Mouse (Mus musculus): ENCODE measurements at regions not wholly inside any gene's neighbourhood (a gene's known extent, or its start where the extent isn't known, plus 50 kb on each side); places are given as distances from the start of the nearest gene placed in this dataset.
"Not testable (repeated sequence)": the region's sequence is repeated elsewhere in the genome, so short reads cannot be mapped to it uniquely, and the experiment has no call there.

DNA sequence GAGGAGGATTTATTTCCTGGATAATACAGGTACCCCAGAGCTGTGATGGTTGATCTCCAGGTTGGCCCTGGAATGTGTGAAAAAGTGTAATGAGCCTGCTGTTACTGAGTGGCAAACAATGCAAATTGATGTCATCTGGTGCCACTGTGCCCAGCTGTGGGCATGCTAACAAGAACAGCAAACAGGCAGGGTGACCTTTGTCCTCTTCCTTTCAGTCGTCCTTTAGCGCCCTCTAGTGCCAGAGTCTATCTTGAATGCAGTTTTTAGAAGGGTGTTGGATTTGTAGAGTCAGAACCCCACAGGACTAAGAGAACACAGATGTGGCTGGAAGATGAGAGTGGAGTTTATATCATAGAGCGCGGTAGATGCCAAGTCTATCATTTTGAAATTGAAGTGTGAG is 164.3 kb downstream of the Sdhaf3 start:
- peak; percentile 12 to 49 for DNase-seq

GRCm38 (mm10) chr6:7133042-7133441 is 177.2 kb downstream of the Sdhaf3 start:
- no peak for DNase-seq

GRCm38 (mm10) chr6:7134062-7134461 is 178.3 kb downstream of the Sdhaf3 start:
- DNase-seq, result no peak

DNA sequence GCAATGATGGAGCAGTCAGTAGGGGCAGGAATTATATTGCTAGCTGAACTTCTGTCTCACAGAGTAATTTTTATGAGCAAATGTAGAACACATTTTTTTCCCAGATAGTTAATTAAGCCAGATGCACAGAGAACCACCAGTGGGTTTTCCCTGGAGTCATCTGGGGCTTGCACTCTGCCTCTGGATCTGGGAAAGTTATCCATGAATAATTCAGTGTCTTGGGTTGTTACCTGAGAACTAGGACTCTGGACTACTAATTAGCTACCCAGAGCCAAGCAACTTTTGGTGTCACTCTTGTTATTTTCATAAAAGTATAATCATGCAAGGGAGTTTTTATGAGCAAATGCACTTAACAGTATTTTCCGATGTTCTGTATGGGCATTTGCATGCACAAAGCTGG is 179.1 kb downstream of the Sdhaf3 start:
- no peak for DNase-seq

DNA sequence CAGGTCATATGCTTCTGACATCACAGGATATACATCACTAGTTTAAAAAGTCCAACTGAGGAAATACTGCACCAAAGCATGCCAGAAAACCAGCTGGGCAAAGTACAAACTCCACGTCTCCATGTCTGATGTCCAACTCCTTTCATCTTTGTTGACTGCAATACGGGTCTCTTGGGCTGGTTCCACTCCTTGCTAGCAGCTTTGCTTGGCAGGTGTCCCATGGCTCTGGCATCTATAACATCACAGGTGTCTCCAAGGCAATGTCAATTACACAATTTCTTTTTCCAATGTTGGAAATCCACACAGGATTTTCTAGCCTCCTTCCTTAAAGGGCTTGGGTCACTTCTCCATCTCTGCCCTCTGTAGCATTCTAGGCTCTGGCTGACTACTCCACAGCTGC is 225.9 kb downstream of the Sdhaf3 start:
- DNase-seq, result peak; percentile 43 to 65

DNA sequence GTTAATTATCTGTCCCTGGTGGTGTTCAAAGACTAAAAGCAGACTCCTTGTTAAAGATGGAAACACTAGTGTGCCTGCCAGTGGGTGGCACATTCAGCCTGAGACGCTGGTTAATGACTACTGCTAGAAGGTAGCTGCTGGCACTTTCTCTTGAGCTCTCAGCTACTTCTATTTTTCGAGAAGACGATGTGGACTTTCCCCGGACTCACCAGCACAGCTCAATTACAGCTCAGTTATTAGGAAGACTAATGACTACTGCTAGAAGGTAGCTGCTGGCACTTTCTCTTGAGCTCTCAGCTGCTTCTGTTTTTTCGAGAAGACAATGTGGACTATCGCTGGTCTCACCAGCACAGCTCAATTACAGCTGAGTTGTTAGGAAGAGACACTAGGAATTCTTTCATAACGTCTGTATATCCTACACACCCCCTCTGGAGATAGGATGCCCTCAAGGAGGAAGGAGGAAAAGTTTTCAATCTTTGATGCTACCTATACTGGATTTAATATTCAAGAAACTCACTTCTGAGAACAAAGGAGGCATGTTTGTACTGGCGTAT is 243.3 kb downstream of the Sdhaf3 start:
- DNase-seq, result no peak

GRCm38 (mm10) chr6:7215880-7216279 is 260.1 kb downstream of the Sdhaf3 start:
- DNase-seq, result peak in 1 of 2 experiments; percentile 2

- no peak for DNase-seq
Measured at GRCm38 (mm10) chr6:7252286-7252685, 296.5 kb downstream of the Sdhaf3 start.

DNA sequence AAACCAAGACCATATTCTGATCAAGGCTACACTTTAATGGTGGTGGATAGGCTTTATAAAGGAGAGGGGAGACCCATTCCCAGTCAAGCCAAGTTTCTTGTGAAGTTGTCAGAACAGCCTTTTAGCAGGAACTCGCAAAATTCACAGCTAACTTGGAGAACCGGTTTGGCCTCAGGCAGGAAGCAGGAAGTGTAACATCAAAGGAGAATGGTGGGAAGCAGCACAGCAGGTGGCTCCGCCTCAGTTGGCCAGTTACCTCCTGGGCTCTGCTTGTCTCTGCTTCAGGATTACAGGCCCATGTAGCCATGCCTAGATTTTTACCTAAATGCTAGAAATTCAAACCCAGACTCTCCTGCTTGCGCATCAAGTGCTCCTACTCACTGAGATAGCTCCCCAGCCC is 277.2 kb upstream of the Tac1 start:
- no peak for DNase-seq

- no peak for DNase-seq
Measured at GRCm38 (mm10) chr6:7306956-7307355, 247.7 kb upstream of the Tac1 start.

DNA sequence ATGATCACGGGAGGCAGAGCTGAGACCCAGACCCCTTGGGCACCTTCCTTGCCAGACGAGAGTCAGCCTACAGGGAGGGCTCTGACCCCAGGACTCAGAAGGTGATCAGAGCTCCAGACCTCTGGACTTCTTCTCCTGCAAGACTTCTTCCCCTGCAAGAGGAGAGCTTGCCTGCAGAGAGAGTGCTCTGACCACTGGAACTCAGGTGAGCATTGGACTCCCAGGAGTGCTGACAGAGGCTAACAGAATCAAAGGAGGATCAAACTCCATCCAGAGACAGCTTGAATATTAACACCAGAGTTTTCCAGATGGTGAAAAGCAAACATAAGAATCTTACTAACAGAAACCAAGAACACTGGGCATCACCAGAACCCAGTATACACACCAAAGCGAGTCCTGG is 241.2 kb upstream of the Tac1 start:
- DNase-seq, result no peak

DNA sequence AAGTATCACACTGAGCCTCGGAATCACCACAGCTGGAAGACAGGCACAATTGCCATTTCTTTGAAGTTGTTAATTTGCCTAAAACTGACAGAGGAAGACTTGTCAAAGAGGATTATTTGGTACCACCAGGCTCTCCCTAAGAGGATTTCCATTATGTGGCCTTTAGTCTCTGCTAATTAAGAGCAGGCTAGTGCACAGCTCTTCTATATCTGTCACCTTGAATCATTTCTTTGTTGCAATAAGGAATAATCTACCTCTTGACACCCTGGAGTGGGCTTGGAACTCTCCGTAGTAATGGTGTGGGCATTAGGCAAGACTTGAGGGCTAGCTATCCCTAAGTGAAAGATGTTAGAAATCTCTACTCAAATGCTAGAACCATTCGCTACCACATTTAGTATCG is 227.7 kb upstream of the Tac1 start:
- no peak for DNase-seq

GRCm38 (mm10) chr6:7356634-7357033 is 198.0 kb upstream of the Tac1 start:
- DNase-seq, result peak; percentile 3 to 12

DNA sequence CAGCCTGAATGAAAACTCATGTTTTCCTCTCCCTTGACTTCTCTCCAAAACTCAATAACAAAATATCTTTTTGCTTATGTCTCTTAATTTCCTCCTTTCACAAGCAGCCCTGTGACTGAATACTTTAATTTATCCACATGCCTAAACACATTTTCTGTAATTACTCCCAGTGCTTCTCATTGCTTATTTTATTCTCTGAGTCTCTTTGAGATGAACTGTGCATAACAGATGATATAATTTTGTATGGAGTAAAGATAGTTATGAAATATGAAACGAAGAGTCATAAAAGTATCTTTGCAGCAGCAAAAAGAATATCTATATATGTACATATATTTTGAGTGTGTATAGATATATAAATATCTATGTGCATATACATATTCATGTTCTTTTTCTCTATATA is 187.5 kb upstream of the Tac1 start:
- DNase-seq, result no peak

DNA sequence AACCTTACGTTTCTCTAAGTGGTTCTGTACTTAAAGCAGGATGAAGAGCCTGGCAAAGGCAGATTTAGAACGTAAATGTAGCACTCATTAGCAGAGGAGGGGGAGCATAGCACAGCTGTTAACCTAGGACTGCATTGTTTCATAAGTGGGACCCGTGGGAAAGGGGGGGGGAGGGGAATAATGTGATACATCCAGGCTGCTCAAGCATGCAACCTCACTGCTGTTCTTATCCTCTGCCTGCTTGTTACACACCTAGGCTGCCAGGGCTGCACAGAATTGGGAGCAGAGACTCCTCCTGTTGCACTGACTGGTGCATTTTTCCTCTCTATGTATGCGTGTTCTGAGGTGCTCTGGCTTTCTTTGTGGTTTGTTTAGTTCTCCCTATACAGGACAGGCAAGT is 180.1 kb upstream of the Tac1 start:
- DNase-seq, result no peak

- DNase-seq, result no peak
Measured at GRCm38 (mm10) chr6:7375851-7376250, 178.8 kb upstream of the Tac1 start.

- DNase-seq, result no peak
Measured at GRCm38 (mm10) chr6:7378651-7379050, 176.0 kb upstream of the Tac1 start.

- no peak for DNase-seq
Measured at GRCm38 (mm10) chr6:7424731-7425130, 129.9 kb upstream of the Tac1 start.

DNA sequence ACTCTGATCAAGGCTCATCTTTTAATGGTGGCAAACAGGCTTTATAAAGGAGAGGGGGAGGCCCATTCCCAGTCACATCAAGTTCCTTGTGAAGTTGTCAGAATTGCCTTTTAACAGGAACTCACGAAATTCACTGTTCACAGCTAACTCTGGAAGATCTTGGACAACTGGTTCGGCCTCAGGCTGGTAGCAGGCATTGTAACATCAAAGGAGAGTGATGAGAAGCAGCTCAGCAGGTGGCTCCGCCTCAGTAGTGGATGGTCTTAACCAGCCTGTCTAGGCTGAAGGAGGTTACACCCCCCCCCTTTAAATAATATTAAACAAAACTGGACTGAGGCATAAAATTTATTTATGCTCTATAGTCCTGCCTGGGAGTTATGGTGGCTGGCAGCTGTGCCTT is 113.0 kb upstream of the Tac1 start:
- DNase-seq, result no peak

DNA sequence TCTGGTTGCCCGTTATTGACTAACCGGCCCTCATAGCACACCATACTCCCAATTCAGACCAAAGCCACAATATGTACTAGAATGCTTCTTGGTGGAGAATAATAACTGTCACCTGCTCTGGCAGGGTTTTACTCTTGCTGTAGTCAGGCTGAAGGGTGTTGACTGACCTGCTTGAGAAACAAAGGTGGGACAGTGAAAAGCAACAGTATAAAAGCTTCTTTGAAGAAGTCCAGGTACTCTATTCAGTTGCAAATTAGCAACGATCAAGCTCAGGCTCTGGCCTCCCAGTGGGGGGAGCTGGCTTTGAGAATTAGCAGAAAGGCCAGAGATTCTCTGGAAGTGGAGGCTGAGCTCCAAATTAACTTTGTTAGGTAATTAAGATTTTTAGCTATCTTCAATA is 112.4 kb upstream of the Tac1 start:
- not testable (repeated sequence) for DNase-seq

- DNase-seq, result no peak
Measured at GRCm38 (mm10) chr6:7455881-7456280, 98.8 kb upstream of the Tac1 start.

GRCm38 (mm10) chr6:7463896-7464295 is 90.8 kb upstream of the Tac1 start:
- peak; percentile 89 to 91 for DNase-seq

DNA sequence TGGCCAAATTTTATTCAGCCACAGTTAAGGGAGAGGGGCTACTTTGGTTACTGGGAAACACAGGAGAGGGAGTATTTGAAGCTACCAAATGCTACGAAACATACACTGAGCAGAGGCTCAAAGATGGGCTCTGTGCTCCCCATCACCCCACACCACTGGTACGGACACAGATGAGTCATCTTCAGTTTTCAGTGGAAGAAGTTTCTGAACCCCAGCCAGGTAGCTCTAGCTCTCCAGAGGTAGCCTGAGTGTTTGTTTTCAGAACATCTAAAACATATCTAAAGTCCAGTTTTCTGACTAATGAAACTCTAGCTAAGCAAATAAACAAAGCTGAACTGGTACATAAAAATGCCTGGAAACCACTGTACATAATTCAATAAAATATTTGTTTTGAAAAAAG is 90.3 kb upstream of the Tac1 start:
- DNase-seq, result peak in 1 of 2 experiments; percentile 20

- DNase-seq, result peak; percentile 86 to 92
Measured at GRCm38 (mm10) chr6:7472366-7473026, 82.2 kb upstream of the Tac1 start.

DNA sequence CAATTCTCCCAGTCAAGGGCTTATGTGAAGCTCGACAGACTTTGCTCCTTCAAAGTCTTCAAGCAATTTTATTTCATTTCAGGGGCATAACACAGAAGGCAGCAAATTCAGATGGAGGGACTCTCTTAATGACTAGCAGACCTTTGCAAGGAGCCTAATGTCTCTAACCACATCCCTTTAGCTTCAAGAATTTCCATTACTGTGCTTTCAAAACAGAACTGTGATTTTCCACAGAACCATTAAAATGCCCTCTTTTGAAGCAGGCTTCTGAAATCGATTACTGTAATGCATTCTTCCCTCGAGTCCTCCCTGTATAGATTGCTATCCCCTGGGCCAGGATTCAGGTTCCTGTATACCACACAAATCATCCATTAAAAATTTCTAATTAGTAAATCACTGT is 80.9 kb upstream of the Tac1 start:
- no peak for DNase-seq

All from cerebellum, postnatal 14 days (tissue).